Mouse (Mus musculus): ENCODE measurements around the gene Cope. TPM values are rescaled to one million over a fixed set of nuclear protein-coding genes. Genes with fewer than 3 reads are reported as not detected.

Gene Cope
- polyA plus RNA-seq, 1 experiment from 2014 or later: 299 TPM

DNA sequence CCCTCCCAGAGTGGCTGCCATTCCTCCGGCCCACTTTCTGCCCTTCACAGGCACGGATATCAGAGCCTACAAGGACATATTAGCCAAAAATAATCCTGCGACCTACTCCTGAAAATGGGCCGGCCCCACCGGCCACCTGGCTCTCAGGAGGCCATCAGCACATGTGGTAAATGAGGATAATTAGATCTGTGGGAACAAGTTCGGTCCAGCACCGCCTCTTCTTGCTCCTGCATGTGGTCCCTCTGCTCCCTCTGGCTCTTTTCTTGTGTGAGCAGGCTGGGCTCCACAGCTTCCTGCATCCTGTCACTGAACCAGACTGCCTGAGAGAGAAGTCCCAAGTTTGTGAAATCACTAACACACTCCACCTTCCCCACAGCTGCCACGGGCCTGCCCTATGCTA lies 23.1 kb upstream of the Cope start:
- WGBS: 65% methylated on average over 8 of the region's 8 CpGs
- Histone ChIP-seq H3K4me1 (peaks cover 25% of the 10 kb centered on the region), H3K9me3 (replicated peaks) (no peaks in the 10 kb centered on the region), H3K4me2 (no peak overlapping the region), H3K4me3 (replicated peaks) (no peak overlapping the region), H3K27me3 (replicated peaks) (no peaks in the 10 kb centered on the region), H3K36me3 (no peaks in the 10 kb centered on the region), H3K9ac (replicated peaks) (no peak overlapping the region), H3K27ac (replicated peaks) (no peak overlapping the region)
- no peak for ATAC-seq (ENCODE audit: low FRiP score)

DNA sequence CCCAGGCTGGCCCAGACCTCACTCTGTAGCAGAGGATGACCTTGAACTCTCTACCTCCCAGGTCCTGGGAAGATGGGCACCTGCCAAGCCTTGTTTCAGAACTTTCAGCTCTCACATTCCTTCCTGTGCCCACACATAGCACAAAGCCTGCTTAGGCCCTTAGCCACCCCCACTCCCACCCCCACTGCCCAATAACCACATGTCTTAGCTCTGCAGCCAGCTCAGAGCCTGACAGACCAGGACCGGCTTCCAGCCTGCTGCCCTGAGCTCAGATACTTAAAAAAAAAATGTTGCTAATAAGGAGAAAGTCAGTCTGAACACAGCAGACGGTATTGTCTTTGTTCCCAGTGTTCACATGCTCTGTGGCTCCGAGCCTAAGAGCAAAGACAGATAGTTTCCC lies 21.3 kb upstream of the Cope start:
- Histone ChIP-seq H3K27ac (replicated peaks) (peak overlapping the region; percentile 37; the same call in 1 of the 2 replicates), H3K4me3 (replicated peaks) (no peak overlapping the region), H3K4me2 (no peak overlapping the region), H3K9me3 (replicated peaks) (no peaks in the 10 kb centered on the region), H3K9ac (replicated peaks) (no peak overlapping the region), H3K36me3 (peaks cover 6% of the 10 kb centered on the region; the same call in 1 of the 2 replicates), H3K27me3 (replicated peaks) (no peaks in the 10 kb centered on the region), H3K4me1 (peaks cover 29% of the 10 kb centered on the region)
- ATAC-seq (ENCODE audit: low FRiP score): no peak
- 43% methylated on average over 3 of the region's 3 CpGs for WGBS

DNA sequence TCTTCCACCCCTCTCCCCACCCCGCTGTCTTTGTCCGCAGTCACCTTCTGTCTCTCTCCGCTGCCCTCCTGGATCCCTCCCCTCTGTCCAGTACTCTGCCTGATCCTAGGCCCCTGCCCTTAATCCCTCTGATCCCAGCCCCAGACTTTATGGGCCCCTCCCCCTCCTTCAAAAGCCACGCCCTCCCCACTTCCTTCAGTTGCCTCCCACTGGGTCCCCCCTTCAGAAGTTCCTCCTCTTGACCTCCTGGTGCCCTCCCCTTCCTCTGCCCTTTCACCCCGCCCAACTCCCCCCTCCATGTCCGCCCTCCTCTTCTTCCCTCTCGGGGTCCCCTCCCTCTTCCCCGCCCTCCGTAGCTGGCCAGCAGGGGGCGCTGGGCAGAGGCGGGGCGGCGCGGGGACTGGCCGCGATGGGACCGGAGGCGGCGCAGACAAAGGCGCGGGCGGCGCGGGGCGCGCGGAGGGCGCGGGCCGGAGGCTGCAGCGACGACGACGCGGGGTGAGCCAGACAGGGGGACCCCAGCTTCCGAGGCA lies 19.6 kb upstream of the Cope start, which contains the start of gene Homer3:
Gene Homer3 (plus strand): TSS at position 225 of the 533 bp plus-strand sequence.
- no peaks in the 10 kb centered on the region for H3K9me3 ChIP-seq (replicated peaks)
- peak within 1 kb of the TSS; percentile 83 for H3K4me3 ChIP-seq (replicated peaks)
- ATAC-seq (ENCODE audit: low FRiP score): peak; percentile 72
- H3K4me2 ChIP-seq: peak within 1 kb of the TSS; percentile 91
- peaks cover 20% of the 10 kb centered on the region for H3K36me3 ChIP-seq
- peak within 1 kb of the TSS; percentile 67 for H3K27ac ChIP-seq (replicated peaks)
- peaks cover 29% of the 10 kb centered on the region for H3K4me1 ChIP-seq
- under 1% methylated on average over 33 of the region's 36 CpGs for WGBS
- no peaks in the 10 kb centered on the region for H3K27me3 ChIP-seq (replicated peaks)
- peak within 1 kb of the TSS; percentile 84 for H3K9ac ChIP-seq (replicated peaks)

DNA sequence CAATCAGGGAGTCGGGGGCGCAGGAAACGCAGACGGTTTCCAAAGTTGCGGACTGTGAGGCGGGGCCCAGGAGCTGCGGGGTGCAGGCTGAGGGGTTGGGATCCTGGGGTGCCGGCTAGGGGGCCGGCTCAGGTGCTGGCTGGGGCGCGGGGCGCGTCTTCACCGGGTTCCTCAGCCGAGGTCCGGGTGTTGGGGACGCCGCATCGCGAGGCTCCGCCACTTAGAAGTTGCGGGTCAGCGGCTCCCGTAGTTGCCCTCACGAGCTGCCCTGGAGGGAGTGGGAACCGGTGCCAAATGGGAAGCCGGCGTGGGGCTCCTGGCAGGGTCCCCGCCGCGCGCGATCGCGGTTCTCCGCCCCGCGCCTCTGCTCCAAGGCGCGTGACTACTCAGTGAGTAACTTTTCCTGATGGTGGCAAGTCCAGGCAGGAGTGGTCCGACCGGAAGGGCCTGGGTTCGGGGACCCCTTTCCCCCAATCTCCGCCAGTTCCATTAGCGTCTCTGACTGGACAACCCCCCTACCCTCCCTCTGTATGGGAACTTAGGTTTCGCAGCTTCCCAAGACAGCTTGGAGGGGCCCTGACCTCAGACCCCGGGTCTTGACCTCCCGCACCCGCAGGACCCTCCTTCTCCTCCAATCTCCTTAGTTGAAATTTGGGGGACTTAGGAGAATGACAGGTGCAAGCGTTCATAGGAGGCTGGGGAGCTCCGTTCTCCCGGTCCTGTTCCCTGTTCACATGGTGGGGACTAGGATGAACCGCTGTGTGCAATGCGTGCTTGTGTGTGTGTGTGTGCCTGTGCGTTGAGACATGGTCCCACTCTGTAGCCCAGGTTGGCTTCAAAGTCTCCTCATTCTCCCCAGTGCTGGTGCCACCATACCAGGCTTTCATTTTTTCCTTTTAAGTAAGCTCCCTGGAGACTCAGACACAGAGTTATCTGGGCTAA lies 18.9 kb upstream of the Cope start:
- H3K36me3 ChIP-seq: peaks cover 20% of the 10 kb centered on the region
- no peaks in the 10 kb centered on the region for H3K9me3 ChIP-seq (replicated peaks)
- peak overlapping the region; percentile 83 for H3K4me3 ChIP-seq (replicated peaks)
- peak overlapping the region; percentile 91 for H3K4me2 ChIP-seq
- H3K4me1 ChIP-seq: peaks cover 26% of the 10 kb centered on the region
- ATAC-seq (ENCODE audit: low FRiP score): peak; percentile 50
- peak overlapping the region; percentile 84 for H3K9ac ChIP-seq (replicated peaks)
- H3K27ac ChIP-seq (replicated peaks): peak overlapping the region; percentile 67
- H3K27me3 ChIP-seq (replicated peaks): no peaks in the 10 kb centered on the region
- under 1% methylated on average over 55 of the region's 55 CpGs for WGBS

DNA sequence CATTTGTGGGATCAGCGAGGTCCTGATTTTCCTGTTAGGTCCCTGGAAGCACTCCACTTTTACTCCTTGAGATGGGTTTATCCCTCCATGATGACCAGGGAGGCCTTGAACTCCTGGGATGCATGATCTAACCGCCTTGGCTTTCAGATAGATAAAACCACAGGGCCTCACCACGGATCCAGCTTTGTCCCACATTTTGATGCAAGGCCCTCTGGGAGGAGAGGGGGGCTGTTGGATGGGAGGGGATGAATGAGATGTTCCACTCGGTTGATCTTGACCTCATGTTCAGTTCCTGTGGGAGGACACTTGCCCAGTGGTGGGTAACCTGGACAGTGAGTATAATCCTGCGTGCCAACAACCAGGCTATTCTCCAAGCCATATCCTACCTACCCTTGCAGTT lies 17.9 kb upstream of the Cope start:
- Histone ChIP-seq H3K9me3 (replicated peaks) (no peaks in the 10 kb centered on the region), H3K4me3 (replicated peaks) (peak overlapping the region; percentile 8; the same call in 1 of the 2 replicates), H3K9ac (replicated peaks) (no peak overlapping the region), H3K27me3 (replicated peaks) (no peaks in the 10 kb centered on the region), H3K4me2 (peak overlapping the region; percentile 13; the same call in 1 of the 2 replicates), H3K4me1 (peaks cover 26% of the 10 kb centered on the region), H3K27ac (replicated peaks) (no peak overlapping the region), H3K36me3 (peaks cover 23% of the 10 kb centered on the region)
- 72% methylated on average over 5 of the region's 5 CpGs for WGBS
- no peak for ATAC-seq (ENCODE audit: low FRiP score)

DNA sequence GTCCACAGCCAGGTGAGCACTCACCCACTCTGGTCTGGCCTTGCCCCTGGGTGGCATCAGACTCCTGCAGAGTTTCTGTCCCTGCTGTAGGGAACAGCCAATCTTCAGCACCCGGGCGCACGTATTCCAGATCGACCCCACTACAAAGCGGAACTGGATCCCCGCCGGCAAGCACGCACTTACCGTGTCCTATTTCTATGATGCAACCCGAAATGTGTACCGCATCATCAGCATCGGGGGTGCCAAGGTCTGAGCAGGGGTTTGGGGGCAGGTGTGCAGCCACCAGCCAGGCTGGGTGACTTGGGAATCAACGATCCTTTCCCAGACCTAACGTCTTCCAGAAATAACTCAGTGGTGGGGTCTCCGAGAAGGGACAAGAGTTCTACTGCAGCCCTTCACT lies 17.0 kb upstream of the Cope start:
- H3K36me3 ChIP-seq: peaks cover 26% of the 10 kb centered on the region
- ATAC-seq (ENCODE audit: low FRiP score): no peak
- H3K9me3 ChIP-seq (replicated peaks): no peaks in the 10 kb centered on the region
- 97% methylated on average over 15 of the region's 15 CpGs for WGBS
- H3K27ac ChIP-seq (replicated peaks): no peak overlapping the region
- no peak overlapping the region for H3K4me3 ChIP-seq (replicated peaks)
- H3K27me3 ChIP-seq (replicated peaks): no peaks in the 10 kb centered on the region
- no peak overlapping the region for H3K9ac ChIP-seq (replicated peaks)
- H3K4me2 ChIP-seq: no peak overlapping the region
- H3K4me1 ChIP-seq: peaks cover 26% of the 10 kb centered on the region

DNA sequence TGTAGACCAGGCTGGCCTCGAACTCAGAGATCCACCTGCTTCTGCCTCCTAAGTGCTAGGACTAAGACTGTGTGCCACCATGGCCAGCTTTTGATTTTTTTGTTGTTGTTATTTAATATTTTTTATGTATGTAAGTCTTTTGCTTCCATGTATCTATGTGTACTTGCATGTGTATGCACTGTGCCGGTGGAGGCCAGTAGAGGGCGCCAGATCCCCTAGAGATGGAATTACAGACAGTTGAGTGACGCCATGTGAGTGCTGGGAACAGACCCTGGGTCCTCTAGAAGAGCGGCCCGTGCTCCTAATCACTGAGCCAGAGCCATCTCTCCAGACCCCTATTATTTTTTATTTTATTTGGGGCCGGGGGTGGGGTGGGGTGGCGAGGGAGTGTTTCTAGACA lies 15.6 kb upstream of the Cope start:
- Histone ChIP-seq H3K9ac (replicated peaks) (no peak overlapping the region), H3K27ac (replicated peaks) (no peak overlapping the region), H3K4me1 (peaks cover 26% of the 10 kb centered on the region), H3K36me3 (peaks cover 39% of the 10 kb centered on the region), H3K27me3 (replicated peaks) (no peaks in the 10 kb centered on the region), H3K9me3 (replicated peaks) (no peaks in the 10 kb centered on the region), H3K4me2 (no peak overlapping the region), H3K4me3 (replicated peaks) (no peak overlapping the region)
- ATAC-seq (ENCODE audit: low FRiP score): no peak
- WGBS: 92% methylated on average over 8 of the region's 8 CpGs

DNA sequence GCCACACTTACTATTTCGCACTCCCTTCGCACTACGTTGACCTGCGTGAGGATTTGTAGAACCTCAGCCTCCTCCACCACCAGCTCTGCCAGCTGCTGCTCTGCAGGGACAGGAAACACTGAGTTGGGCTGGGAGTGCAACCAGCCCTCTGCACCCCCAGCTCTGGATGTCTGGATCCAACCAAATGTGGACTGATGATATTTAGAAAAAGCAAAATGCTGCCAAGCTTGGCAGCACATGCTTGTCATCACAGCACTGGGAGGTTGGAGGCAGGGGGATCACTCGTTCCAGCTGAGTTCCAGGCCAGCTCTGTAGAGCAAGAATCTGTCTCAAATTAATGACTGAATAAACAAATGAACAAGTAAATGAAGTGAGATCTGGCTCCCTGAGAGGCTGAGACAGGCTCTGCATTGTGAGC lies 8.3 kb upstream of the Cope start:
- Histone ChIP-seq H3K4me3 (replicated peaks) (no peak overlapping the region), H3K27me3 (replicated peaks) (no peaks in the 10 kb centered on the region), H3K36me3 (peaks cover 83% of the 10 kb centered on the region), H3K4me2 (no peak overlapping the region), H3K27ac (replicated peaks) (no peak overlapping the region), H3K9me3 (replicated peaks) (no peaks in the 10 kb centered on the region), H3K9ac (replicated peaks) (no peak overlapping the region), H3K4me1 (no peaks in the 10 kb centered on the region)
- WGBS: 79% methylated on average over 5 of the region's 5 CpGs
- no peak for ATAC-seq (ENCODE audit: low FRiP score)

DNA sequence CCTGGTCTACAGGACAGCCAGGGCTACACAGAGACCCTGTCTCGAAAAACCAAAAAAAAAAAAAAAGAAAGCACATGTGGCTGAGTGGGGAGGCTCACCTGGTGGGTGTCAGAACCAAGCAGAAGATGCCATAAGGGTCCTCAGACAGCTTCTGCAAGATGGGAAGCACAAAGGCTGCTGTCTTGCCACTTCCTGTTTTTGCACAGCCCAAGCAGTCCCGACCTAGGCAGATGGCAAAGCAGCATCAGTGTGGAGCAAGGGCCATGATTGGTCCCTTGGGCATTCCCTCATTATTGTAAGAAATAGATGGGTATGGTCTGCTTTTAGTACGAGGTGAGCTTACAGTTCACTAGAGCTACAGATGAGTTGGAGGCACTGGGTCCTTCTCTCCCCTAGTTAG lies 1.4 kb upstream of the Cope start:
- no peaks in the 10 kb centered on the region for H3K9me3 ChIP-seq (replicated peaks)
- 75% methylated on average over 3 of the region's 3 CpGs for WGBS
- H3K9ac ChIP-seq (replicated peaks): no peak overlapping the region
- peak overlapping the region; percentile 92; the same call in 1 of the 2 replicates for H3K4me2 ChIP-seq
- H3K4me3 ChIP-seq (replicated peaks): no peak overlapping the region
- H3K4me1 ChIP-seq: peaks cover 32% of the 10 kb centered on the region
- no peak for ATAC-seq (ENCODE audit: low FRiP score)
- no peaks in the 10 kb centered on the region for H3K27me3 ChIP-seq (replicated peaks)
- peaks cover 52% of the 10 kb centered on the region for H3K36me3 ChIP-seq
- H3K27ac ChIP-seq (replicated peaks): no peak overlapping the region

DNA sequence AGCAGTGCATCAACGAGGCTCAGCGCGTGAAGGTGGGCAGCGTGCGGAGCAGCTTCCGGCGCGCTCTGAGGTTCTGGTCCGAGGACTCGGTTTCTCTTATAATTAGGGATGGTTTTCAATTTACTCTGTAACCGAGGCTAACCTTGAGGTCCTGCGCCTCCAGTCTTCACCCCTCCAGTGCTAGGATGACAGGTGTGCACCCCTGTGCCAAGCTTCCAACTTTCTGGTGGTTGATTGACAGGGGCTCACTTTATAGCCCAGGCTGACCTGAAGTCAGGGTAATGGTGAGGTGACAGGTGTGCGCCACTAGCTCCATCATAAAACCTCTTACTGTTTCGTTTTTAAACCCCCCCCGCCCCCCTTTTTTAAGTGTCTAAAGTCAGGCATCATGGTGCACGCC lies 583 bp downstream of the Cope start:
- Histone ChIP-seq H3K4me3 (replicated peaks) (peak overlapping the region; percentile 65), H3K36me3 (peaks cover 49% of the 10 kb centered on the region), H3K27me3 (replicated peaks) (no peaks in the 10 kb centered on the region), H3K27ac (replicated peaks) (peak overlapping the region; percentile 73), H3K4me2 (peak overlapping the region; percentile 92), H3K4me1 (peaks cover 32% of the 10 kb centered on the region), H3K9ac (replicated peaks) (peak overlapping the region; percentile 57), H3K9me3 (replicated peaks) (no peaks in the 10 kb centered on the region)
- 6% methylated on average over 16 of the region's 16 CpGs for WGBS
- ATAC-seq (ENCODE audit: low FRiP score): peak; percentile 30

DNA sequence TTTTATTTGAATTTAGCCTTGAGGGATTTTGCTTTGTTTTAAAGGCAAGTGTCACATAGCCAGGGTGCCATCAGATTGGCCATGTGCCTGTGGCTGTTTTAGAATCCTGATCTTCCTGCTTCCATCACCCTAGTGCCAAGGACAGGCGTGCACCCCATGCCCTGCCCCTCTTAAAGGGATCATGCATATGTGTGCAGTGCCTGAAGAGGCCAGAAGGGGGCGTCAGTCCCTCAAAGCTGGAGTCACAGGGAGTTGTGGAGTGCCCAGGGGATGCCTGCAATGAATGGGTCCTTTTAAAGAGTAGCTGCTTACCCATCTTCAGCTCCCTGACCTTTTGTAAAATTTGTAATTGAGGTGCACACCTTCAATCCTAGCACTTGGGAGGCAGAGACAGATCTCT lies 7.0 kb downstream of the Cope start:
- Histone ChIP-seq H3K9me3 (replicated peaks) (no peaks in the 10 kb centered on the region), H3K36me3 (peaks cover 82% of the 10 kb centered on the region), H3K9ac (replicated peaks) (no peak overlapping the region), H3K4me3 (replicated peaks) (no peak overlapping the region), H3K4me2 (no peak overlapping the region), H3K4me1 (peaks cover 6% of the 10 kb centered on the region), H3K27ac (replicated peaks) (no peak overlapping the region), H3K27me3 (replicated peaks) (no peaks in the 10 kb centered on the region)
- no peak for ATAC-seq (ENCODE audit: low FRiP score)
- WGBS: 33% methylated on average over 2 of the region's 2 CpGs

DNA sequence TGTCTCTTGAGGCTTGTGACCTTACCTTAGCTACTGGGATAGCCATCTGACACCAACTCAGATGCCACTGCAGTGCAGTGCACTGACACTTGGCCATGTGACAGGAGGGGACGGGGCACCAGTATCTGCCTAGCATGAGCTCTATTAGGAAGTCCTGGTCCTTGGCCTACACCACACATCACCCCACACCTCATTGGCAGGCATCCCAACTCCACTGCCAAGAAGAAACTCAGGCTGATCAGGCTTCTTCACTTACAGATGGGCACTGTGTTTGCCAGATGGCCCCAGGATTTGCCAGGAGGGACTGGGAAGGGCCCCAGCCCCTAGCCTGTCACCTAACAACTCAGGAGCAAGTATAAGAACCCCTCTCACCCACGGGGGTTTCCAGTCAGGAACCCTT lies 11.1 kb downstream of the Cope start:
- no peaks in the 10 kb centered on the region for H3K27me3 ChIP-seq (replicated peaks)
- peaks cover 49% of the 10 kb centered on the region for H3K36me3 ChIP-seq
- no peak overlapping the region for H3K9ac ChIP-seq (replicated peaks)
- peaks cover 33% of the 10 kb centered on the region for H3K4me1 ChIP-seq
- no peak overlapping the region for H3K4me2 ChIP-seq
- ATAC-seq (ENCODE audit: low FRiP score): no peak
- H3K9me3 ChIP-seq (replicated peaks): no peaks in the 10 kb centered on the region
- H3K4me3 ChIP-seq (replicated peaks): no peak overlapping the region; the same call in 1 of the 2 replicates
- no peak overlapping the region for H3K27ac ChIP-seq (replicated peaks)
- 81% methylated on average over 2 of the region's 2 CpGs for WGBS

Measured in neural tube, embryonic 15.5 days (tissue).